Mouse (Mus musculus): ENCODE measurements at regions not wholly inside any gene's neighbourhood (a gene's known extent, or its start where the extent isn't known, plus 50 kb on each side); places are given as distances from the start of the nearest gene placed in this dataset.

DNA sequence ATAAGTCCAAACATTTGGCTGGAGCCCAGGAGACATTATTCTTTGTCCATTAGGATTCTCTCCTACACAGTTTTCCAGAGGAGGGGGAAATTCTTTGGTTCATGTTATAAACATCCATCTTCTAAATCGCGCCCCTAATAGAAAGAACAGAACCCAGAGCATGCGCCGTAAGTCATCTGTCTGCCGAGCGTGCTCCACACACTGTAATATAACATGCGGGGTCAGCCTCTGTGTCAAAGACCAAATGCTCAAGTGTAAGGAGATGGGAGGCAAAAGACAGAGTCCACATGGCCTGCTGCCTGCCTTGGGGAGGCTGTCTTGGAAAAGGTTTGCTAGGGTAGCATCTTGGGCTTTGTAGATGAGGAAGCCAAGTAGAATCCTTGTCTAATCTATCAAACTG, 90.0 kb upstream of the Rmdn2 start:
- 59% methylated on average over 7 of the region's 7 CpGs for WGBS
- TF ChIP-seq POLR2A (IDR thresholded peaks at IDR 0.05; ENCODE audit: low read depth, low read length): no peak
- no peak for TF ChIP-seq CTCF (conservative IDR thresholded peaks at IDR 0.05; ENCODE audit: insufficient read depth, insufficient read length, low read depth, low read length)
- Histone ChIP-seq H3K27ac (ENCODE audit: insufficient read depth, low read depth, low read length) (no peak overlapping the region), H3K4me3 (ENCODE audit: insufficient read depth, low read depth, low read length) (no peak overlapping the region), H3K4me1 (ENCODE audit: control insufficient read depth, insufficient read depth, low read length) (no peaks in the 10 kb centered on the region), H3K36me3 (ENCODE audit: control insufficient read depth, insufficient read depth, low read length) (no peaks in the 10 kb centered on the region), H3K27me3 (replicated peaks; ENCODE audit: control insufficient read depth, insufficient read depth, low read length) (no peaks in the 10 kb centered on the region)
- DNase-seq: no peak

DNA sequence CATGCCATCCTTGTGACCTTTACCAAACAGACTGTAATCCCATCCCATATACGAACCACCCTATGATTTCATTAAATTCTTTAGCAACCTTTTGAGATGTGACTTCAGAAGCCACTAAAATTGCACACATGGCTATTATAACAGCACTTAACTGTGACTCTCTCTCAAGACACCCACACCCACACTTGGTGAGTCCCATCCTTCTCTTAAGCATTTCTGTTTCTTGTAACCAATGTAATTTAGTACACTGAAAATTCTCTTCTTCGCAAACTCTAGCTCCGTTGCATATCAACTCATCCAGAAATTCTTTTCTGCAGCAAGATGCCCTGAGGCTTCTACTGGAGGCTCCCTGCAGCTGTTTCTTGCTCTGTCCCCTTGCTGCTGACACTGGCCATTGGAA, 88.4 kb upstream of the Rmdn2 start:
- WGBS: 81% methylated on average over 3 of the region's 3 CpGs
- TF ChIP-seq CTCF (conservative IDR thresholded peaks at IDR 0.05; ENCODE audit: insufficient read depth, insufficient read length, low read depth, low read length): no peak
- no peak for TF ChIP-seq POLR2A (IDR thresholded peaks at IDR 0.05; ENCODE audit: low read depth, low read length)
- H3K36me3 ChIP-seq (ENCODE audit: control insufficient read depth, insufficient read depth, low read length): no peaks in the 10 kb centered on the region

DNA sequence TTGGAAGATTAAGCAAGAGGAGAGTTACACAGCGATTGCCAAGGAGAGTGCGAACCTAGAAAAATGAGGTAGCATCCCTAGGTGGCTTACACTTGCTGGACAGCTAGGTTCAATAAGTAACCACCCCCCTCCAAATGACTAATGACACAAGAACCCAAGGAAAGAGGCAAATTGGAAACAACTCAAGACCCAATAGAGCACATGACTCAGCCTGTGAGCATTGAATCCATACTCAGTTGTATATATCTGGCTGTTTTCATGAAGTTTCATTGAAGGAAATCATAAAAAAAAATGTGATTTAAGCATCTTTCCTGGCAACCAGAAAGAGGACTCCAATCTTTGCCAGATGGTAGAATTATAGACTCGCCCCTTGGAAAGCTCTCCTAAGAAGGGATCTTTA, 84.3 kb upstream of the Rmdn2 start:
- DNase-seq: no peak
- Histone ChIP-seq H3K36me3 (ENCODE audit: control insufficient read depth, insufficient read depth, low read length) (no peaks in the 10 kb centered on the region), H3K27ac (ENCODE audit: insufficient read depth, low read depth, low read length) (no peak overlapping the region), H3K4me1 (ENCODE audit: control insufficient read depth, insufficient read depth, low read length) (no peaks in the 10 kb centered on the region), H3K27me3 (replicated peaks; ENCODE audit: control insufficient read depth, insufficient read depth, low read length) (no peaks in the 10 kb centered on the region), H3K4me3 (ENCODE audit: insufficient read depth, low read depth, low read length) (no peak overlapping the region)
- TF ChIP-seq CTCF (conservative IDR thresholded peaks at IDR 0.05; ENCODE audit: insufficient read depth, insufficient read length, low read depth, low read length): no peak
- TF ChIP-seq POLR2A (IDR thresholded peaks at IDR 0.05; ENCODE audit: low read depth, low read length): no peak
- 86% methylated on average over 3 of the region's 3 CpGs for WGBS

More for the DNA sequence above, 88.4 kb upstream of the Rmdn2 start:
- H3K27me3 ChIP-seq (replicated peaks; ENCODE audit: control insufficient read depth, insufficient read depth, low read length): no peaks in the 10 kb centered on the region
- H3K4me3 ChIP-seq (ENCODE audit: insufficient read depth, low read depth, low read length): no peak overlapping the region
- no peaks in the 10 kb centered on the region for H3K4me1 ChIP-seq (ENCODE audit: control insufficient read depth, insufficient read depth, low read length)
- DNase-seq: no peak
- H3K27ac ChIP-seq (ENCODE audit: insufficient read depth, low read depth, low read length): no peak overlapping the region

DNA sequence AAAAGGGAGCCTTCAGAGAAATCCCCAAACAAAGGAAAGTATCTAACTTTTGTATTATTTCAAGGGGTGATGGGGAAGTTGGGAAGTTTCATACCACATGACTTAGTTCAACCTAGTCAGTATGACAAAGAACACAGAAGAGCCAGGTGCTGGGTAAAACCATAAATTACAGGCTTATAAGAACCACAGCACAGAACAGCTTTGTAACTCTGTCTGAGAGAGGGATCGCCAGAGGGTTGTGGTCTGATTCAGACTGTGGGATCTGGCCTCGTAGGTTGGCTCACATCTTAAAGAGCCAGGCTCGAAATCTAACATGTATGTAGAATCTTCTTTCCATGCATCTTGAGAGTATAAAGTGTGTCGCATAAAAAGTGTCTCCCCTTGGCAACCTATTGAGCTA, 75.1 kb upstream of the Rmdn2 start:
- no peak overlapping the region for H3K4me3 ChIP-seq (ENCODE audit: insufficient read depth, low read depth, low read length)
- H3K27me3 ChIP-seq (replicated peaks; ENCODE audit: control insufficient read depth, insufficient read depth, low read length): no peaks in the 10 kb centered on the region
- WGBS: 64% methylated on average over 4 of the region's 4 CpGs
- H3K36me3 ChIP-seq (ENCODE audit: control insufficient read depth, insufficient read depth, low read length): no peaks in the 10 kb centered on the region
- H3K27ac ChIP-seq (ENCODE audit: insufficient read depth, low read depth, low read length): no peak overlapping the region
- TF ChIP-seq POLR2A (IDR thresholded peaks at IDR 0.05; ENCODE audit: low read depth, low read length) (no peak), CTCF (conservative IDR thresholded peaks at IDR 0.05; ENCODE audit: insufficient read depth, insufficient read length, low read depth, low read length) (no peak)
- no peaks in the 10 kb centered on the region for H3K4me1 ChIP-seq (ENCODE audit: control insufficient read depth, insufficient read depth, low read length)
- DNase-seq: no peak

DNA sequence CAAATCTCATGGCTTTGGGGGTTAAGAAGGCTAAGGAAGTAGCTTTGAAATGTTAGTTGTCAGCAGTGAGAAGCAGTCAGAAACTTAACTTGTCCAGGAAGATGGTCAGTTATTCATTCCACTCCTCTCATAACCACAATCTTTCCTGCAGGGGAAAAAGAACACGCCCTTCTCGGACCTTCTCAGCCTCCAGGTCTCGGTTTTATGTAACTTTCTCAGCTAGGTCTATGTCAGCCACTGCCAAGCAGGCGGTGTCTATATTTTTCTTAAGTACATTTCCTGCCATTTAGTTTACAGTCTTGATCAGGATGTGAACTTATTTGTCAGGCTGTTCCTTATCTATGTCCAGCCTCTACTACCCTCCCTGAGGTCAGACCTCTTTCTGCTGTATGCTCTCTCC, 72.9 kb upstream of the Rmdn2 start:
- no peak overlapping the region for H3K27ac ChIP-seq (ENCODE audit: insufficient read depth, low read depth, low read length)
- H3K36me3 ChIP-seq (ENCODE audit: control insufficient read depth, insufficient read depth, low read length): no peaks in the 10 kb centered on the region
- TF ChIP-seq CTCF (conservative IDR thresholded peaks at IDR 0.05; ENCODE audit: insufficient read depth, insufficient read length, low read depth, low read length) (no peak), POLR2A (IDR thresholded peaks at IDR 0.05; ENCODE audit: low read depth, low read length) (no peak)
- no peak overlapping the region for H3K4me3 ChIP-seq (ENCODE audit: insufficient read depth, low read depth, low read length)
- no peaks in the 10 kb centered on the region for H3K4me1 ChIP-seq (ENCODE audit: control insufficient read depth, insufficient read depth, low read length)
- no peak for DNase-seq
- no peaks in the 10 kb centered on the region for H3K27me3 ChIP-seq (replicated peaks; ENCODE audit: control insufficient read depth, insufficient read depth, low read length)
- WGBS: 57% methylated on average over 4 of the region's 4 CpGs

DNA sequence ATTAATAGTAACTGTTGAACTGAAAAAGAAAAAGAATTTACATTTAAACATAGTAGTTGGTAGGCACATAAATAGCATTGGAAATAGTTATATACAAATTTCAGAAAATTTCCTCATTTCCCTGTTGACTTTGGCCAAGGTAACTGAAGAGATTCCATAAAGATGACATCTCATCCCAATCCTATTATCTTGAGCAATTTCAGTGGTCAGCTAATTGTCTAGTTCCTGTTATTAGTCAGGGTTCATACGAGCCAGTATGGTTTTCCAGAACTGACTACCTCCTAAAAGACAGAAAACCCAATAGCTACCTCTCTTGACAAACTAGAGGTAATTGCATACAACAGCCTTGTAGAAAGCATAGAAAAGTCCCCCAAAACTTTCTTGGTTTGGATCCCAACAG, 71.6 kb upstream of the Rmdn2 start:
- Histone ChIP-seq H3K4me1 (ENCODE audit: control insufficient read depth, insufficient read depth, low read length) (0 out of 2 replicates have a peak, but pooled peaks cover 4% of the 10 kb centered on the region), H3K4me3 (ENCODE audit: insufficient read depth, low read depth, low read length) (no peak overlapping the region), H3K36me3 (ENCODE audit: control insufficient read depth, insufficient read depth, low read length) (no peaks in the 10 kb centered on the region), H3K27me3 (replicated peaks; ENCODE audit: control insufficient read depth, insufficient read depth, low read length) (no peaks in the 10 kb centered on the region), H3K27ac (ENCODE audit: insufficient read depth, low read depth, low read length) (no peak overlapping the region)
- no peak for DNase-seq
- WGBS: 75% methylated on average over 1 of the region's 1 CpGs
- no peak for TF ChIP-seq POLR2A (IDR thresholded peaks at IDR 0.05; ENCODE audit: low read depth, low read length)
- TF ChIP-seq CTCF (conservative IDR thresholded peaks at IDR 0.05; ENCODE audit: insufficient read depth, insufficient read length, low read depth, low read length): no peak

GRCm38 (mm10) chr17:79540511-79540910, 71.2 kb upstream of the Rmdn2 start:
- H3K4me1 ChIP-seq (ENCODE audit: control insufficient read depth, insufficient read depth, low read length): 0 out of 2 replicates have a peak, but pooled peaks cover 4% of the 10 kb centered on the region
- H3K27ac ChIP-seq (ENCODE audit: insufficient read depth, low read depth, low read length): no peak overlapping the region
- TF ChIP-seq POLR2A (IDR thresholded peaks at IDR 0.05; ENCODE audit: low read depth, low read length) (no peak), CTCF (conservative IDR thresholded peaks at IDR 0.05; ENCODE audit: insufficient read depth, insufficient read length, low read depth, low read length) (no peak)
- no peak for DNase-seq
- H3K4me3 ChIP-seq (ENCODE audit: insufficient read depth, low read depth, low read length): no peak overlapping the region
- no peaks in the 10 kb centered on the region for H3K27me3 ChIP-seq (replicated peaks; ENCODE audit: control insufficient read depth, insufficient read depth, low read length)
- 93% methylated on average over 2 of the region's 2 CpGs for WGBS
- no peaks in the 10 kb centered on the region for H3K36me3 ChIP-seq (ENCODE audit: control insufficient read depth, insufficient read depth, low read length)
